Mouse (Mus musculus) layer of hippocampus, postnatal 14 days (tissue): ENCODE measurements around the gene Pigk. TPM values are rescaled to one million over a fixed set of nuclear protein-coding genes. Genes with fewer than 3 reads are reported as not detected.

ENCODE experiments used
- DNase-seq, 2 experiments: peaks; one replicate each; pipeline ENCODE4 v3.0.0; 2021 to 2022; ENCODE audit warnings: low spot score in 2 of 2, mixed read lengths in 1 of 2
- total RNA-seq, 2 experiments: library from RNA; stranded (reverse); gene quantifications; 2 replicates each; pipeline ENCODE4 v1.2.3; 2021

Pigk gene
- total RNA-seq, 2 experiments from 2014 or later: 46.6 to 47.2 TPM

DNA sequence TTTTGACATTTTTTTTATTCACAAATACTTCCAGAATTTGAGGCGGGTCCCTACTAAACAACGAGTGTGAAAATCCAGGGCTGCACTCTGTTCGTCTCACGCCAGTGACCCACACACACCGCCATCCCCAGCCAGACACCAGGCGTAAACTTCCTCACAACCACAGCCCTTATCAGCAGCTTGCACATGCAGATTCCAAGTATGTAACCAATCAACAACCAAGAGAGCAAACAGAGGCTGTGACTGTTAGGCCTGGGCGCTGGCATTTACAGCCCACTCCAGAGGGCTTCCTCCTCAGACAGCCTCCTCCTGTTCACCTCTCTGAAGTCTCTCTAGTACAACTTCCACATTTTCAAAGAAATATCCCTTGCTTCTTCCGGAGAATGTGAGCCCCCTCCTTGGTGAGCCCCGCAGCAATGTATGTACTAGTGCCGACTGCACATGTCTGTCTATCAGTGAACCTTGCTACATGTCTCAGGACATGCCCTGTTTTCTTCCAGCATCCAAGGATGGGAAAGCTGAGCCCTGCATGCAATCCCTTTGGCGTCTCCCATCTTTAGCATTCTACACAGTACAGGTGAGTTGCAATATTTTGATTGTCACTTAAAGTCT is 265.7 kb downstream of the Pigk start:
- DNase-seq: no peak

DNA sequence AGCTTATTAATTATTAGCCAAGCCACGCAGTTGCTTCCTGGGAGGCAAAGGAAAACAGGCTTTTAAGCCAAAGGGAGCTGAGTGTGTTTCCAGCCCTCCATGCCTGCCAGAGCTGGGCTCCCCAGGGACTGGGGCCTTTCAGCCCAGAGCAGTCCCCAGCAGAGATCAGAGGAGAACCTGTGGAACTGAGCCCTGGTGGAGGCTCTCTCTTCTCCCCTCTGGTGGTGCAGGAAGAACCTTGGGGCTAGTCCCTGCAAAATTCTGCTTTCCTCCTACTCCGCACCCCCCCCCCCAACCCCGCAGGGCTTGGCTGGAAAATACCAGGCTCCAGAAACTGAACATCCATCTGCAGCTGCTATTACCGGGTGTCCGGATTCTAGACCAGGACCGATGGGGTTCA is 266.5 kb downstream of the Pigk start:
- peak in 1 of 2 experiments; percentile 50 for DNase-seq

DNA sequence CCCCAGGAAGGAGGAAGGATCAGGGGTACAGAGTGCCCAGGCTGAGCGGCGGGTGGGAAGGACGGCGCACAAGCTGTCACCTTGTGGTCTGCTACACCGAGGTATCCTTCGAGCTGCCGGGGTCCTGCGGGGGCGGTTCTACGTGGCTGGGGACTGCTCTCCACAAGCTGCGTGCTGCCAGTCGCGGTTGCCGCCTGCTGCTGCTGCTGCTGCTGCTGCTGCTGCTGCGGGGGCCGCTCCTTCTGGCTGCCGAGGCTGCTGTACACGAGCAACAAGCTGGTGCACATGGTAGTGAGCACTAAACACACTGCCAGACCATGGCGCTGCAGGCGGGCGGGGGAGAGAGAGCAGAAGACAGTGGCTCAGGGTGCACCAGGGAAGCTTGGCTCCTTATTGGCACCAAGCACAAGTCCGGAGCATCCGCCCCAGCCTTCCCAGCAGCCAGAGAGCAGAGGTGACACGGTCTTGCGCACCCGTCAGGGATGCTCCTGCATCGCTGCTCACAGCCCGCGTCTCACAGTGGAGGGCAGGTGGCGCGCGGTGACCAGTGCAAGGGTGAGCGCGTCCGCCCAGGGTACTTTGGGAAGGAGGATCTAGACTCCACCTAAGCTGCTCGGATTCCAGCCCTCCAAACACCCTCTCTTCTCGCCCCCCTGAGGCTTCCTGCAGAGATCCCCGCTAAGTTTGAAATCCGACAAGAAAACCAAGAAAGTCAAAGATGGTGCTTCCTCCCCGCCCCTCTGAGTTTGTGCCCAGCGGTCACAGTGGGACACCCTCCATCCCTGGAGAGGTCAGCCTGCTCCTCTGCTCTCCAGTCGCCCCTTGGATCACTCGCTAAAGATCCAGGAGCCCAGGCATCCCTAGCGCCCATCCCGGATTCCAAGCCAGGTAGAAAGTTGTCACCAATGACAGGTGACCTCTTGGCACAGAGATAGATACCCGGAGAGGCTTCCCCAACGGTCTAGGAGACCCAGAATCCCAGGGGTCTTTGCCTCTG is 267.4 kb downstream of the Pigk start:
- peak; percentile 45 to 65 for DNase-seq

DNA sequence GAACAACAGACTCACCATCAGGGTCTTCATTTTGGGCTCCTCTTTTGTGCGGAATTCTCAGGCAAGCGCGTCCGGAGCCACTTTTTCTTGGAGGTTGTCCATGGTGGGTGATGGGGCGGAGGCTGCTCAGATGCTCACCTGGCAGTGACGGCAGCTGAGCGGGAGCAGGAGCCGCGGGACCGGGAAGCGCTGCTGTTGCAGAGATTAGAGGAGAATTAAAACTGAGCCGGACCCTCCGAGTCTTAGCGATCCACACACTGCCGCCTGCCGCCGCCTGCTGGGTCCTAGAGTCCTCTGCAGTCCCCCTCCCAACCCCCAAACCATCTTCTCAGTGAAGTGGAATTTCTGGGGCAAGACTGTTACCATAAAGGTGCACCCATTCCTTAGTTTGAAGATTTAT is 268.1 kb downstream of the Pigk start, which contains the start of gene St6galnac5:
Gene St6galnac5 (minus strand): TSS at position 259 of the 400 bp plus-strand sequence.
- peak in 1 of 2 experiments; percentile 64 for DNase-seq

DNA sequence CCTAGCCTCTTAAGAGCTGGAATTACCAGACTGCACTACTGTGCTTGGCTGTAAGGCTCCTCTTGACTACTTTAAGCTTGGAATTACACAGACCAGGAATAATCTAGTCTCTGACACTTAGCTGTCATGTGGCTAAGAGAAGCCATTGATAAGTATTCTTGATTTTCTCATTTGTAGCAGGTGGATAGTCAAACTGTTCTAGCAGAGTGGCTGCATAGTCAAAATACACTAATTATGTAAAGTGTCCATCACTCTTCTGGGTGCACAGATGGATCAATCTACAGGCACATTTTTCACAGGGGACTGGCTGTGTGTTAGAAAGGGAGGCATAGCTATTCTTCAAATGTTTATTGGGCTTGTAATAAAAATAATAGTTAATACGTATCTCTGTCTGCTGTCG is 276.9 kb downstream of the Pigk start:
- DNase-seq: no peak

DNA sequence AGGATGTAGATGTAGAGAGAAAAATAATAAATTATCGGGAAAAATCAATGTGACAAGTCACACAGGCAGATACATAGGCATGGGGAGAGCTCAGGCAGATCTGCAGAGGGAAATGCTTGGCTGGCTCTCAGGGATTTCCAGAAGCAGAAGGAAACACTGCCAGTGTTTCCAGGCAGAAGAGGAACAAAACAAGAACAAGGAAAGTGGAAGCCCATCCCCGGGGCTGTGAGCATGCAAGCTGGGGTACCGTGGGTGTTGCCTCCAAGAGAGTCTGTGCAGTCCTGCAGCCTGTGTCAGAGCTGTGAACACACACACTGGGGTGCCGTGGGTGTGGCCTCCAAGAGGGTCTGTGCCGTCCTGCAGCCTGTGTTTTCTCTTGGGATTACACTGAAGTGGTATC is 279.7 kb downstream of the Pigk start:
- peak in 1 of 2 experiments; percentile 60 for DNase-seq

DNA sequence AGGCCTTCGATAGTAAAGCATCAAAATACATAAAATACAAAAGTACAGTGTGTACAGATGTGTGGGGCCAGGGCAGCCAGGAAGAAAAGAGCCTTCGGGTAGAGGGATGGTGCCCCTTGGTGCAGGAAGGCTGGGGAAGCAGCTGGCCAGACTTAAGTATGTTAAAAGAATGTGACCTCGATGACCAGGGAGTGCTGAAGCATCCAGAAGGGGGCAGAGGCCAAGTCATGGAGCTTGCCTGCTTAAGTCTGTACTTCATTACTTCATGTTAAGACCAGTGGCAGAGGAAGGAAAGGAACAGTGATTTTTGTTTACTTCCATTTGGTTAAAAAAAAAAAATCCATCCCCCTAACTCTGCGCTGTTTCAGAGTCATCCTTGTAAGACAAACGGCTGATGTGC is 284.2 kb downstream of the Pigk start:
- no peak for DNase-seq

DNA sequence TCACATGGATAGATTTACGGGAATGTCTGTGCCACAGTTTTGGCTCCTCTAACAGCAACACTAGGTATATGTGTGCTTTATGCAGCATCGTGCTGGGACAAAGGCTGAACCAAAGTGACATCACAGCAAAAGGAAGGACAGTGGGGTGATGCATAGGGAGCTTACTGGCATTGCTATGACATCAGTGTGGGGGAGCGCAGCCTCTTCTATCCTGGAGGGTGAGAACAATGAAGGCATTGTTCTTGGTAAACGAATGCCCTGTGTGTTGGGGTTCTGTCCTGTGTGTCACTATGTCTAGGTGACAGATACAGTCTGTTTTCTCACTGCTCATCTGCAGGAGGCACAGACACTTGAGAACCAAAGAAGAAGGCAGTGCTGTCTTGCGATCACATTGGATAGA is 285.0 kb downstream of the Pigk start:
- DNase-seq: no peak

DNA sequence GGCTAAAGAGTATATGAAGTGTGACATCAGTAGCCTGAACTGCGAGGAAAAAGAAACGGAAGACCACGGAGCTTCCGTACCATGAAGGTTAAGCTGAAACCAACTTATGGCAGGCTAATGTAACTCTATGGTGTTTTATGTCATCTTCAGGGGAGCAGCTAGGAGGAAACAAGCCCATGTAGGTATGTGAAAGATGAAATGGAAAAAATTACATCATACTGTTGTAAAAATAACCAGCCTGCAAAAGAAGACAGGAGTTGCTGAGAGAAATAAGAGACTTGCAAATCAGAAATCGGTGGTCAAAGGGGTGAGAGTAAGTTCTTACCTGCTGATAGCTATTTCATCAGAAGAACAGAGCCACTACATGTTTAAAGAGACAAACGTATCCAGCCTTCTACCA is 293.0 kb downstream of the Pigk start:
- no peak for DNase-seq

DNA sequence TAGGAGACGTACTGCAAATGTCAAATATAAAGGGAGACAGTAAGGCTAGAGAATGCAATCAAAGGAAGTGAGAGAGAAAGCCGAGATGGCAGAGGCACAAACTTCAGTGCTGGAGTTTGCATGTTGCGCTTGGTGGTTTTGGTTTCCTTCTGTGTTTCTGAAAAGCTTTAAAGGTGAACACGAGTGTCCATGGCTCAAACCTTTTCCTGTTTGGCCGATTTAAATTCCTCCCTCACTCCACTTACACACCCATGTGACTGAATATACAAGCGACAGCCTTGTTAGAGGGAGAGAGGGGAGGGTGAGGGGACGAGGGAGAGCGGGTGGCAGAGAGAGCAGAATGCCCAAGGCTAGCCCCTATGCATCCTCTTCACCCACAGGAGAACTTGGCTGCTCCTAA is 302.5 kb downstream of the Pigk start:
- no peak for DNase-seq

DNA sequence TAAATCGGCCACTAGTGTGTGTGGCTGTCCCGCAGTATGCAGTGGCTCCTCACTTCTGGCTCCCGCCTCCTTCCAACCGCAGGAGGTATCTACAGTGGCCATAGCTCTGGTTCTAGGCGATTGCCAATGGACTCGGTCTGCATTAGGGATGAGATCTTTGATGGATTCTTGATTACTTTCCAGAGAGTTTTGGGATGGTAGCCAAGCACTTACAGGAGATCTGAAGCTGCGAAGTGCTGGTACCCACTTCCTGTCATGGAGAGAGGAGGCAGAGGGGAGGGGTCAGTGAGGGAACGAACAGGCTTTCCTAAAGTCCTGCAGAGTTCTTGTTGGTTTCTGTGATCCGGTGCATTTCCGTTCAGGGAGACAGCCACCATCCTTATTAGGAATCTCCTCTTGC is 304.2 kb downstream of the Pigk start:
- DNase-seq: no peak

DNA sequence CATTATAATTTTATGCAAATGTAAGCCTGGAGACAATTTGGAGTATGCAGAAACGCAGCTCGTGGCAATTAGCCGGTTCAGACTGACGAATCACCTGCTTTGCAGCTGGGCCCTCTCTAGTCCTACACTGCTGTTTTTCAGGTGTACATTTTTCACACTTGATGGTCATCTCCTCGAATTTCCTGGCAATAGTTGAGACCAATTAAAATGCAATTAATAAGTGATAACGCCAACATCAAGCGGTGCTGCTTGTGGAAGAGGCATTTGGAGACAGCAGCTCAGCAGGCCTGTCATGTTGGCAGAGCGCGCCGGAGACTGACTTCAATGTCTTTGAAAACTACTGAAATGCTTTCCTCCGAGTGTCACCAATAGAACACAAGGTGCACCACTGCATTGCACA is 310.1 kb downstream of the Pigk start:
- no peak for DNase-seq

Other genes starting within 250 kb of the Pigk start
- 100 to 1,000 TPM; 214 to 220 TPM for gene Ak5, start 45.7 kb upstream of the Pigk start, total RNA-seq